Comparison of ENCODE assay signal across 14 mouse cellular contexts in genomic region chr2:49722983-49723382, GRCm38 (mm10).
DNase-seq lines count a peak whose midpoint lies in the region; ATAC-seq lines count a peak whose summit lies in the region.
"Had no signal": no experiment of that assay in that cellular context is flagged by ENCODE, and none has a peak within 500 bp of the region (broad histone marks: within the 10 kb centered on the region; RNA-seq: fewer than 3 reads in every experiment).

No protein-coding gene starts in this region.

- H3K9ac ChIP-seq in kidney, embryonic 14.5 days (ENCODE audit: low read depth, low read length): no peak overlapping the region
- H3K9ac ChIP-seq in forebrain, embryonic 13.5 days: peak overlapping the region; percentile 34; the same call in 1 of the 2 replicates
- peak overlapping the region; percentile 55; the same call in 1 of the 2 replicates for H3K9ac ChIP-seq in hindbrain, embryonic 13.5 days
- H3K9ac ChIP-seq in neural tube, embryonic 12.5 days: no peak overlapping the region
- H3K9ac ChIP-seq: liver, embryonic 12.5 days had no signal

- H3K36me3 ChIP-seq in kidney, embryonic 14.5 days (ENCODE audit: control insufficient read depth, insufficient read depth, low read length): no peaks in the 10 kb centered on the region; the same call in 1 of the 2 replicates
- H3K36me3 ChIP-seq in forebrain, embryonic 13.5 days (ENCODE audit: poor library complexity, severe bottlenecking): peaks cover 31% of the 10 kb centered on the region
- peaks cover 29% of the 10 kb centered on the region for H3K36me3 ChIP-seq in hindbrain, embryonic 13.5 days
- peaks cover 25% of the 10 kb centered on the region for H3K36me3 ChIP-seq in neural tube, embryonic 12.5 days
- H3K36me3 ChIP-seq: liver, embryonic 12.5 days had no signal

- 77% methylated on average over 13 of the region's 13 CpGs for WGBS in kidney, embryonic 14.5 days
- WGBS in forebrain, embryonic 13.5 days: 68% methylated on average over 13 of the region's 13 CpGs
- WGBS in hindbrain, embryonic 13.5 days: 74% methylated on average over 13 of the region's 13 CpGs
- WGBS in neural tube, embryonic 12.5 days: 77% methylated on average over 13 of the region's 13 CpGs

- H3K27me3 ChIP-seq in kidney, embryonic 14.5 days (ENCODE audit: control insufficient read depth, insufficient read depth, low read length): no peaks in the 10 kb centered on the region
- H3K27me3 ChIP-seq in forebrain, embryonic 13.5 days: no peaks in the 10 kb centered on the region
- no peaks in the 10 kb centered on the region for H3K27me3 ChIP-seq in hindbrain, embryonic 13.5 days
- no peaks in the 10 kb centered on the region for H3K27me3 ChIP-seq in neural tube, embryonic 12.5 days (replicated peaks)
- H3K27me3 ChIP-seq: CH12.LX had no signal

- no peak overlapping the region for H3K4me3 ChIP-seq in kidney, embryonic 14.5 days (ENCODE audit: low read length)
- no peak overlapping the region for H3K4me3 ChIP-seq in forebrain, embryonic 13.5 days
- H3K4me3 ChIP-seq in hindbrain, embryonic 13.5 days: no peak overlapping the region
- H3K4me3 ChIP-seq in neural tube, embryonic 12.5 days: no peak overlapping the region
- H3K4me3 ChIP-seq: liver, embryonic 12.5 days had no signal

- ATAC-seq in kidney, embryonic 14.5 days (ENCODE audit: low FRiP score, low TSS enrichment): no peak
- ATAC-seq in forebrain, embryonic 13.5 days: no peak
- ATAC-seq in hindbrain, embryonic 13.5 days (ENCODE audit: low FRiP score): no peak
- ATAC-seq in neural tube, embryonic 12.5 days (ENCODE audit: low FRiP score, low read depth): no peak
- ATAC-seq: liver, embryonic 12.5 days; lung, postnatal 0 days had no signal

- H3K9me3 ChIP-seq in kidney, embryonic 14.5 days (ENCODE audit: control insufficient read depth, low read length): no peaks in the 10 kb centered on the region
- no peaks in the 10 kb centered on the region for H3K9me3 ChIP-seq in forebrain, embryonic 13.5 days (replicated peaks)
- no peaks in the 10 kb centered on the region for H3K9me3 ChIP-seq in hindbrain, embryonic 13.5 days
- no peaks in the 10 kb centered on the region for H3K9me3 ChIP-seq in neural tube, embryonic 12.5 days
- H3K9me3 ChIP-seq: liver, embryonic 12.5 days had no signal

- H3K27ac ChIP-seq in kidney, embryonic 14.5 days (ENCODE audit: low read depth, low read length): peak overlapping the region; percentile 61; the same call in 1 of the 2 replicates
- peak overlapping the region; percentile 67 for H3K27ac ChIP-seq in forebrain, embryonic 13.5 days
- H3K27ac ChIP-seq in hindbrain, embryonic 13.5 days: peak overlapping the region; percentile 87
- H3K27ac ChIP-seq in neural tube, embryonic 12.5 days: no peak overlapping the region; the same call in 1 of the 2 replicates
- H3K27ac ChIP-seq: liver, embryonic 12.5 days had no signal

- no peak overlapping the region for H3K4me2 ChIP-seq in kidney, embryonic 14.5 days (replicated peaks; ENCODE audit: low read depth, low read length)
- H3K4me2 ChIP-seq in forebrain, embryonic 13.5 days: peak overlapping the region; percentile 29
- H3K4me2 ChIP-seq in hindbrain, embryonic 13.5 days: no peak overlapping the region
- 0 out of 2 replicates have a peak overlapping the region, but pooled peaks have one; percentile 9 for H3K4me2 ChIP-seq in neural tube, embryonic 12.5 days (replicated peaks)
- H3K4me2 ChIP-seq: liver, embryonic 12.5 days had no signal

- H3K4me1 ChIP-seq in kidney, embryonic 14.5 days (ENCODE audit: control insufficient read depth, insufficient read depth, low read length): peaks cover 15% of the 10 kb centered on the region
- H3K4me1 ChIP-seq in forebrain, embryonic 13.5 days: peaks cover 72% of the 10 kb centered on the region
- H3K4me1 ChIP-seq in hindbrain, embryonic 13.5 days (replicated peaks): peaks cover 73% of the 10 kb centered on the region
- H3K4me1 ChIP-seq in neural tube, embryonic 12.5 days: peaks cover 49% of the 10 kb centered on the region

- DNase-seq in kidney, postnatal 36 days: no peak
- DNase-seq in gastrocnemius, adult 8-10 months (ENCODE audit: low spot score in 2 of 2): no peak
- DNase-seq in ovary, adult 18-20 months (ENCODE audit: low spot score): no peak
- DNase-seq: heart, postnatal 4 days; kidney, adult 9 months; right cerebral cortex, postnatal 25 days; thymus, adult 18-20 months had no signal

Comparison
In these comparisons a context has a peak if more than half of its experiments do, and no peak if none do; other contexts are left out.
1. H3K4me2 ChIP-seq: peak in forebrain, embryonic 13.5 days (single experiment) and neural tube, embryonic 12.5 days (single experiment); none in kidney, embryonic 14.5 days (single experiment) and hindbrain, embryonic 13.5 days (single experiment).
2. H3K9ac ChIP-seq: peak in forebrain, embryonic 13.5 days (single experiment) and hindbrain, embryonic 13.5 days (single experiment); none in kidney, embryonic 14.5 days (single experiment) and neural tube, embryonic 12.5 days (single experiment).